Mouse (Mus musculus) hindbrain, embryonic 12.5 days (tissue): ENCODE measurements around the gene Qpct. TPM values are rescaled to one million over a fixed set of nuclear protein-coding genes. Genes with fewer than 3 reads are reported as not detected.
"Not testable (repeated sequence)": the region's sequence is repeated elsewhere in the genome, so short reads cannot be mapped to it uniquely, and the experiment has no call there.

Source experiments
- ATAC-seq: fragments of 200-750 bp; cut with Nextera tagmentation; 2 replicates; pipeline ENCODE4 v1.8.0; 2017; ENCODE audit warnings: moderate TSS enrichment; ENCODE audit not compliant: low FRiP score
- H3K27ac ChIP-seq: fragments of 300-500 bp; sonication (generic); 2 replicates; pipeline ENCODE4 v1.5.1; 2016; ENCODE audit warnings: mild to moderate bottlenecking
- H3K27me3 ChIP-seq: fragments of 300-500 bp; sonication (generic); 2 replicates; pipeline ENCODE4 v1.6.1; 2016; ENCODE audit warnings: mild to moderate bottlenecking
- H3K36me3 ChIP-seq: fragments of 300-500 bp; sonication (generic); 2 replicates; pipeline ENCODE4 v1.6.1; 2016; ENCODE audit warnings: mild to moderate bottlenecking
- H3K4me1 ChIP-seq: fragments of 300-500 bp; sonication (generic); 2 replicates; pipeline ENCODE4 v1.6.1; 2016
- H3K4me2 ChIP-seq: fragments of 300-500 bp; sonication (generic); replicated peaks from 2 replicates; pipeline ENCODE4 v1.6.1; 2016; ENCODE audit warnings: mild to moderate bottlenecking
- H3K4me3 ChIP-seq: fragments of 300-500 bp; sonication (generic); 2 replicates; pipeline ENCODE4 v1.5.1; 2016; ENCODE audit warnings: mild to moderate bottlenecking
- H3K9ac ChIP-seq: fragments of 300-500 bp; sonication (generic); 2 replicates; pipeline ENCODE4 v1.6.1; 2016; ENCODE audit warnings: mild to moderate bottlenecking, moderate library complexity
- H3K9me3 ChIP-seq: fragments of 300-500 bp; sonication (generic); replicated peaks from 2 replicates; pipeline ENCODE4 v1.6.1; 2016; ENCODE audit warnings: mild to moderate bottlenecking
- WGBS: fragments of 180-500 bp; shearing (Covaris S2); methylation state at CpG from one replicate; pipeline ENCODE4 v1.1.7; 2016; 5-methylcytosine and 5-hydroxymethylcytosine counted together
- polyA plus RNA-seq: library from polyadenylated mRNA; unstranded; fragments of >200 nt; fragmentation: Nextera tagmentation; extraction: Ambion mirVana; gene quantifications from 2 replicates; pipeline ENCODE4 v1.2.1, GENCODE M21; 2016

Gene Qpct
- polyA plus RNA-seq, 1 experiment from 2014 or later: 10.6 TPM

GRCm38 (mm10) chr17:79077848-79078146 is 26.1 kb downstream of the Qpct start:
- Histone ChIP-seq H3K4me2 (no peak overlapping the region), H3K4me1 (no peaks in the 10 kb centered on the region), H3K27ac (no peak overlapping the region), H3K4me3 (no peak overlapping the region), H3K9ac (no peak overlapping the region), H3K27me3 (no peaks in the 10 kb centered on the region), H3K36me3 (no peaks in the 10 kb centered on the region), H3K9me3 (no peaks in the 10 kb centered on the region)
- ATAC-seq: no peak
- 83% methylated on average over 1 of the region's 1 CpGs for whole genome bisulfite sequencing

DNA sequence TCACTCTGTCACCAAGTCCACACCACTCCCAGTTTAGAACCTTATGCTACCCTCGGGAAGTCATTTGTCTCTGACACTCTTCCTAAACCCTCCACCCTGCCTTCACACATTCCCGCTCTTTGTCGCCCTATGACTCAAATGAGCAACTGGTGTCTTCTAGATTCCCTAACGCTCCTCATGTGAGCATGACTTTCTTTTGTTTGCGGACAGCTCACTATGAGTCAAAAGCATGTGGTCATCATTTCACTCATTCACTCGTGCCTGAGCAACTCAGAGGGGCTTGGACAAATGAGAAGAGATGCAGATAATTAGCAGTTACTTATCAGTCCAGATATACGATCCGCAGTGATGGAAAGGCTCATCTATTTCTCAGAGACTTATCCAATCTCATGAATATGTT is 26.5 kb downstream of the Qpct start:
- Histone ChIP-seq H3K4me1 (no peaks in the 10 kb centered on the region), H3K9ac (no peak overlapping the region), H3K36me3 (no peaks in the 10 kb centered on the region), H3K4me3 (no peak overlapping the region), H3K27ac (no peak overlapping the region), H3K9me3 (no peaks in the 10 kb centered on the region), H3K4me2 (no peak overlapping the region), H3K27me3 (no peaks in the 10 kb centered on the region)
- 89% methylated on average over 8 of the region's 8 CpGs for WGBS
- ATAC-seq: no peak

- Histone ChIP-seq H3K4me3 (no peak overlapping the region), H3K4me1 (no peaks in the 10 kb centered on the region), H3K4me2 (no peak overlapping the region), H3K27me3 (no peaks in the 10 kb centered on the region), H3K36me3 (no peaks in the 10 kb centered on the region), H3K27ac (no peak overlapping the region), H3K9ac (no peak overlapping the region), H3K9me3 (no peaks in the 10 kb centered on the region)
- ATAC-seq: no peak
- WGBS: 70% methylated on average over 1 of the region's 1 CpGs
Observed at GRCm38 (mm10) chr17:79091710-79092109, 40.0 kb downstream of the Qpct start.

DNA sequence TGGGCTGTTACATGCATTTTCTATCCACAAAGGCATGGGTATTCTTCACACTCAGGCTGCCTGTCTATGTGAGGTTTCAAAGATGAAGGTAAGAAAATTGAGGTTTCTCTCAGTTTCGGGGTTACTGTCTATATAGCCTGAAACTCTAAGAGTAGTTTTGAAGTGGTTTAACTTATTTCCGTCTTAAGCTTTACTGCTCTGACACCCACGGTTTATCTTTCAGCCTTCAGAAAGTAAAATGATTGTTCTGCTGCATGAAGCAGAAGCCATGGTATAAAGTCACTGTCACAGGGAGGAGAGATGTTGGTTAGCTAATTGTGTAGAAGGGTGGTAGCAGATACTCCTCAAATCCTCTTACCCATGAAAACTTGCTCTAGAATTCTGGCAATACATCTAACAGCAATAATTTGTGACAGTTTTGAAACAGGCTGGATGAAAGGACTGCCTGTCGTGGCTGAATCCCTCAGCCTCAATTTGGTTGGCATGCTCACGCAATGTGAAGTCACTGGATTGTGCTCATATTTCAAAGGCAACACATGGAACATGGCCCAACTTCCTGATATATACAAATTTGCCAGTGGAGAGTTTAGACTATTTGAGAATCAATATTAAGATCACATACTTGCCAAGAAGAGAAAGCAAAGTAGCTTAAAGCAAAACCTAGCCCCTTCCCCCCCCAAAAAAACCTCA is 41.7 kb downstream of the Qpct start:
- no peaks in the 10 kb centered on the region for H3K27me3 ChIP-seq
- no peak overlapping the region for H3K4me3 ChIP-seq
- H3K9me3 ChIP-seq: no peaks in the 10 kb centered on the region
- H3K27ac ChIP-seq: no peak overlapping the region
- 77% methylated on average over 5 of the region's 5 CpGs for whole genome bisulfite sequencing
- H3K9ac ChIP-seq: no peak overlapping the region
- no peaks in the 10 kb centered on the region for H3K4me1 ChIP-seq
- no peak overlapping the region for H3K4me2 ChIP-seq
- H3K36me3 ChIP-seq: no peaks in the 10 kb centered on the region
- ATAC-seq: no peak

DNA sequence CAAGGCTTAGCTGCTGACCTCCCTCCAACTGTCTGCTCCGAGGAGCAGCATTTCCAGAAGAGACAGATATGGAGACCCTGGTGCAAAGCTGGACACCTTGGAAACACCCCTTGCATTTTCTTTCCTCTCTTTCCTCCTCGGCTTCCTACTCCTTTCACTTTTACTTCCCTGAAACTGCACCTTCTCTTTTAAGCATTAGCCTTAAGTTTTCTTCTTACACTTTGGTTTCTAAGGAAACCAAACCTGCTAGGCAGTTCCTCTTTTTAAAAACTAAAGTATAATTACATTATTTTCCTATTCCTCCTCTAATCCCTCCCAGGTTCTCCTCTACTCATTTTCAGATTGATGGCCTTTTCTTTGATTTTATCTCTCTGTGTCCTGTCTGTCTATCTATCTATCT is 43.9 kb downstream of the Qpct start:
- no peaks in the 10 kb centered on the region for H3K36me3 ChIP-seq
- no peaks in the 10 kb centered on the region for H3K9me3 ChIP-seq
- H3K4me2 ChIP-seq: no peak overlapping the region
- WGBS: 79% methylated on average over 2 of the region's 2 CpGs
- no peak for ATAC-seq
- H3K4me1 ChIP-seq: no peaks in the 10 kb centered on the region
- no peak overlapping the region for H3K4me3 ChIP-seq
- no peak overlapping the region for H3K27ac ChIP-seq
- H3K9ac ChIP-seq: no peak overlapping the region
- no peaks in the 10 kb centered on the region for H3K27me3 ChIP-seq

DNA sequence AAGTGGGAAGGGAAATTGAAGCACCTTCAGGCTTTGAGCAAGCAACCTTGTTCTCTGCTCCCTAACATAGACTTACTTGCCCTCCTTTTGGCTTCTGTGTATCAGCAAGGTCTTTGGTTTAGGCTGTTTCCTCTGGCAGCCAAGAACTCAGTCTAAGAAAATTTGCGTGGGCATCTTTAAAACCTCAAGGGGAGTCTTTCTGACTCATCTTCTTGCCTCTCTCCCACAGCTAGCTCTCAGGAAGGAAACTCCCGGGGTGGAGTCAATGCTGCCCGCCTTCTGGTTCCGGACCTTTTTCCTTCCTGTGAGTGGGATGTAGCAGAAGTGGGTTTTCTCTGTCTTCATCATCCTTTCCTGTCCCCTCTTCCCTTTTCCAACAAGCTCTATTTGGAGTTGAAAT is 48.2 kb downstream of the Qpct start:
- no peak overlapping the region for H3K4me3 ChIP-seq
- H3K9ac ChIP-seq: no peak overlapping the region
- no peaks in the 10 kb centered on the region for H3K36me3 ChIP-seq
- no peaks in the 10 kb centered on the region for H3K27me3 ChIP-seq
- no peaks in the 10 kb centered on the region for H3K9me3 ChIP-seq
- H3K4me2 ChIP-seq: no peak overlapping the region
- H3K27ac ChIP-seq: no peak overlapping the region
- ATAC-seq: no peak
- WGBS: 92% methylated on average over 4 of the region's 4 CpGs
- H3K4me1 ChIP-seq: no peaks in the 10 kb centered on the region

GRCm38 (mm10) chr17:79108238-79108637 is 56.5 kb downstream of the Qpct start:
- WGBS: 79% methylated on average over 6 of the region's 6 CpGs
- no peak overlapping the region for H3K27ac ChIP-seq
- no peaks in the 10 kb centered on the region for H3K36me3 ChIP-seq
- H3K4me2 ChIP-seq: no peak overlapping the region
- H3K4me3 ChIP-seq: no peak overlapping the region
- no peaks in the 10 kb centered on the region for H3K9me3 ChIP-seq
- no peak overlapping the region for H3K9ac ChIP-seq
- H3K4me1 ChIP-seq: no peaks in the 10 kb centered on the region
- ATAC-seq: no peak
- no peaks in the 10 kb centered on the region for H3K27me3 ChIP-seq

DNA sequence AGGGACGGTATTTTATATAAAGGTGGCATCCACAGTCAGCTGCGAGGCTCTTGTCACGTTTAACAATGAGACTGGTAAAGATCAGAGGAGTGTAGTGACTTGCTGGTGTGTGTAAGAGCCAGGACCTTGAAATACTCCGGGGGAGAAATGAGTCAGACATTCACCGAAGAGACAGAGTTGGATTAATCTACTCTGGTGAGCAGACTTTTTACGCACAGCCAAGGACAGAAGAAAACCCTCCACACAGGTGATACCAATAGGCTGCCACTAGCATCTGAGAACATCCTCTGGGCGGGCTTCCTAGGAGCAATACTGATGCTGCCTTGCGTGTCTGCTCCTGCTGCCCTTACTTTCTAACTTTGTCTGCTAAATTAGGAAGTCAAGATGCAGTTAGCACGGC is 57.9 kb downstream of the Qpct start:
- ATAC-seq: no peak
- Histone ChIP-seq H3K9ac (no peak overlapping the region), H3K4me3 (no peak overlapping the region), H3K4me1 (no peaks in the 10 kb centered on the region), H3K36me3 (no peaks in the 10 kb centered on the region), H3K9me3 (no peaks in the 10 kb centered on the region), H3K27ac (no peak overlapping the region), H3K4me2 (no peak overlapping the region), H3K27me3 (no peaks in the 10 kb centered on the region)
- 82% methylated on average over 9 of the region's 9 CpGs for WGBS

- ATAC-seq: peak; percentile 76
- WGBS: 23% methylated on average over 5 of the region's 5 CpGs
- Histone ChIP-seq H3K4me2 (no peak overlapping the region), H3K9ac (no peak overlapping the region), H3K27ac (no peak overlapping the region), H3K36me3 (no peaks in the 10 kb centered on the region), H3K27me3 (no peaks in the 10 kb centered on the region), H3K9me3 (no peaks in the 10 kb centered on the region), H3K4me1 (no peaks in the 10 kb centered on the region), H3K4me3 (no peak overlapping the region)
Observed at GRCm38 (mm10) chr17:79110936-79111348, 59.2 kb downstream of the Qpct start.

- H3K4me1 ChIP-seq, H3K27me3 ChIP-seq, H3K9me3 ChIP-seq, ATAC-seq, H3K27ac ChIP-seq, H3K9ac ChIP-seq, H3K4me2 ChIP-seq, H3K36me3 ChIP-seq, H3K4me3 ChIP-seq: not testable (repeated sequence)
- 55% methylated on average over 9 of the region's 9 CpGs for WGBS
Observed at GRCm38 (mm10) chr17:79115248-79115647, 63.5 kb downstream of the Qpct start.

- no peak overlapping the region for H3K9ac ChIP-seq
- no peak for ATAC-seq
- peaks cover 4% of the 10 kb centered on the region; the same call in 1 of the 2 replicates for H3K9me3 ChIP-seq
- H3K27ac ChIP-seq: no peak overlapping the region
- no peaks in the 10 kb centered on the region for H3K36me3 ChIP-seq
- no peaks in the 10 kb centered on the region for H3K4me1 ChIP-seq
- no peak overlapping the region for H3K4me2 ChIP-seq
- WGBS: 93% methylated on average over 1 of the region's 1 CpGs
- no peaks in the 10 kb centered on the region for H3K27me3 ChIP-seq
- no peak overlapping the region for H3K4me3 ChIP-seq
Observed at GRCm38 (mm10) chr17:79119066-79119465, 67.4 kb downstream of the Qpct start.

DNA sequence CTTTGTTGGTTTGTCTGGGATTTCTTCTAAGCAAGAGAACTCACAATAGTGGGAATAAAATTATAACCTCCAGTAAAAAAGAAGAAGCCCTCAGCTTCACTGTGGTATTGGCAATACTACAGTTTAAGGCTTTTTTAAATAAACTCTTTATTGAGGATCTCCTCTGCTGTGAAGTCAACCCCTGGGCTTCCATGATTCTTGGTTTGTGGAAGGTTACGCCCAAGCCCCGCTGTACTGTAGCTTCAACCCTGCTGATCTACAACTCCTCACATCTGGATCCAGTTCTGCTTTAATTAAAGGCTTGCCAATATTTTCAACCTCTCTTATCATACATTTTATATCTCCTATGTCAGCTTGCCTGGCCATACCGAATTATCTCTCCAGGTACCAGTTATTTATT is 68.6 kb downstream of the Qpct start:
- Histone ChIP-seq H3K36me3 (no peaks in the 10 kb centered on the region), H3K27me3 (no peaks in the 10 kb centered on the region), H3K4me1 (no peaks in the 10 kb centered on the region), H3K9me3 (peaks cover 4% of the 10 kb centered on the region; the same call in 1 of the 2 replicates), H3K27ac (no peak overlapping the region), H3K9ac (no peak overlapping the region), H3K4me2 (no peak overlapping the region), H3K4me3 (no peak overlapping the region)
- no peak for ATAC-seq
- 86% methylated on average over 3 of the region's 3 CpGs for WGBS

DNA sequence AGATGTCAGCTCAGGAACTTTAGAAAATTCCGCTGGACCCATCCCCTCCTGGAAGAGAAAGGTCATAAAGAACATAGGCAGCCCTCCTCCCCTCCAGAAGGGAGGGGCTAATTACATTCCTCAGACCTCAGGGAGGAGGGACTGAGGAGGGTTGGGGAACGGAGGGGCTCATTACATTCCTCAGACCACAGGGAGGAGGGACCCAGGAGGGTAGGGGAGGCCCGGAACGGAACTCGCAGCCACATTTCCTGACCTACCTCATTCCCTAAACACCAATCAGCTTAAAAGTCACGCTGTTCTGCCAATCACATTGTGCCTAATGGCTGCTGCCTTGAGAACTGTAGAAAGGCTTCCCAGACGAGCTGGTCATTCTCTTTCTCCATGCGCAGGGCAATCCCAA is 82.0 kb downstream of the Qpct start:
- no peaks in the 10 kb centered on the region for H3K9me3 ChIP-seq
- H3K4me3 ChIP-seq: no peak overlapping the region
- no peak for ATAC-seq
- H3K36me3 ChIP-seq: no peaks in the 10 kb centered on the region
- no peak overlapping the region for H3K4me2 ChIP-seq
- H3K9ac ChIP-seq: no peak overlapping the region
- WGBS: 54% methylated on average over 8 of the region's 8 CpGs
- H3K27me3 ChIP-seq: no peaks in the 10 kb centered on the region
- H3K4me1 ChIP-seq: no peaks in the 10 kb centered on the region
- H3K27ac ChIP-seq: no peak overlapping the region
